Mouse (Mus musculus) ES-Bruce4 (cell line): ENCODE results near the gene Cyp4f13.

ENCODE experiments used
- CTCF ChIP-seq: IDR thresholded peaks from one replicate; pipeline ENCODE4 v1.8.1; 2011; ENCODE audit warnings: low read depth, low read length
- POLR2A ChIP-seq: IDR thresholded peaks from one replicate; pipeline ENCODE4 v1.8.1; 2011; ENCODE audit warnings: low read length; ENCODE audit not compliant: insufficient read depth

DNA sequence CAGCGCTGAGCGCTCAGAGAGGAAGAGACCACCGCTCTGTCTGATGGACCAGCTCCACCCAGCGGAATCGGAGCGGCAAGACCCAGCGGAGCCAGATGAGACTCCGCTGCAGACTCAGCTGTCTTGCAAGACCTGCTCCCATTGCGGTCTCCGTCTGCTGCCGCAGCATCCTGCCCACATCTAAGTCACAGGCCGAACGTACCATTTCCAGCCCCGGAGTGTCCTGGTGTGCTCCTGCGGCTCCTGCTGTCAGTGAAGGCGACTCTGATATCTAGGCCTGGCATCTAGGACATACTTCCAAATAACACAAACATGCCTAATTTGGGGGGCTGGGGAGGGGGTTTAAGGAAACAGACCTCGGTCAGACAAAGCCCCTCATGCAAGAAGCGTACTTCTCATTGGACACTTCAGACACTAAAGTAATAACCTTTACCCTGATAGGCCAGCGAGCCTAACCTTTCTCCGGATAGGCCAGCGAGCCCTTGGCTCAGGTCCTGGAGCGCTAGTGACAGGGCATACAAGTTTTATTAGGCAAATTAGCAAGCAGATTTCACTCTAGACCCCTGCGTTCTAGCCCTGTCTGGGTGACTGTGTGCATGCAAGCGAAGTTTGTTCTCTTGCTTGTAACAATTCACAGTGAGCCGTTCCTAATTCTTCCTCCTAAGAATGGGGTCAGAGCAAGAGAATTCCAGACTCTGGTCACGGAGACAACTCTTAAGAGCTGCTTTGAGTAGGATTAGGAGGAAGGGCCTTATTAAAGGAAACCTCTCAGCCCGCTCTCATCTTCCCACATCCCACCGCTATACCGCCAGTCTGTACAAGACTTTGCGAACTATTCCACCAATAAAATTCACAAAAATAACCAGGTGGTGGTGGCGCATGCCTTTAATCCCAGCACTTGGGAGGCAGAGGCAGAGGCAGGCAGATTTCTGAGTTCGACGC is 55.7 kb downstream of the Cyp4f13 start, which contains the start of gene Zfp870:
- peak; percentile 43 for TF ChIP-seq POLR2A
- peak; percentile 26 for TF ChIP-seq CTCF
